Mouse (Mus musculus) midbrain, postnatal 0 days (tissue): ENCODE results near the gene Rgs9. TPM values are rescaled to one million over a fixed set of nuclear protein-coding genes. Genes with fewer than 3 reads are reported as not detected.
A peak's percentile ranks its signal among the peaks of the same experiment; 100 is the strongest.

ENCODE experiments used
- ATAC-seq: fragments of 200-750 bp; cut with Nextera tagmentation; 2 replicates; pipeline ENCODE4 v1.8.0; 2017; ENCODE audit warnings: moderate number of reproducible peaks, mild to moderate bottlenecking, moderate TSS enrichment, moderate library complexity; ENCODE audit not compliant: low FRiP score
- DNase-seq: peaks from one replicate; pipeline ENCODE4 v3.0.0-alpha.2; 2015; ENCODE audit warnings: low spot score
- H3K27ac ChIP-seq: fragments of 300-500 bp; sonication (generic); 2 replicates; pipeline ENCODE4 v1.5.1; 2014; ENCODE audit warnings: low read depth, mild to moderate bottlenecking, low read length, mixed read lengths
- H3K27me3 ChIP-seq: fragments of 300-500 bp; sonication (generic); 2 replicates; pipeline ENCODE4 v1.6.1; 2014; ENCODE audit warnings: low read length, control low read depth, mixed read lengths; ENCODE audit not compliant: insufficient read depth
- H3K36me3 ChIP-seq: fragments of 300-500 bp; sonication (generic); 2 replicates; pipeline ENCODE4 v1.6.1; 2014; ENCODE audit warnings: low read length, control low read depth, mixed read lengths; ENCODE audit not compliant: insufficient read depth
- H3K4me1 ChIP-seq: fragments of 300-500 bp; sonication (generic); 2 replicates; pipeline ENCODE4 v1.6.1; 2014; ENCODE audit warnings: mild to moderate bottlenecking, control low read depth, antibody characterized with exemption, low read length, mixed read lengths; ENCODE audit not compliant: insufficient read depth
- H3K4me2 ChIP-seq: fragments of 300-500 bp; sonication (generic); 2 replicates; pipeline ENCODE4 v1.6.1; 2014; ENCODE audit warnings: low read depth, mild to moderate bottlenecking, low read length, mixed read lengths; ENCODE audit not compliant: poor library complexity, severe bottlenecking
- H3K4me3 ChIP-seq: fragments of 300-500 bp; sonication (generic); 2 replicates; pipeline ENCODE4 v1.5.1; 2014; ENCODE audit warnings: low read depth, mild to moderate bottlenecking, low read length, moderate library complexity
- H3K9ac ChIP-seq: fragments of 300-500 bp; sonication (generic); replicated peaks from 2 replicates; pipeline ENCODE4 v1.6.1; 2014; ENCODE audit warnings: mild to moderate bottlenecking, low read length, moderate library complexity, mixed read lengths; ENCODE audit not compliant: poor library complexity, severe bottlenecking
- H3K9me3 ChIP-seq: fragments of 300-500 bp; sonication (generic); 2 replicates; pipeline ENCODE4 v1.6.1; 2016; ENCODE audit warnings: low read length, control low read depth
- CTCF ChIP-seq: IDR thresholded peaks from 2 replicates; pipeline ENCODE4 v1.5.1; 2016; ENCODE audit warnings: antibody characterized with exemption, mild to moderate bottlenecking
- WGBS: fragments of 180-500 bp; shearing (Covaris S2); extraction: QIAGEN DNeasy Blood & Tissue Kit; methylation state at CpG from one replicate; pipeline ENCODE4 v1.1.7; 2014; 5-methylcytosine and 5-hydroxymethylcytosine counted together
- polyA plus RNA-seq: library from polyadenylated mRNA; unstranded; fragments of >200 nt; fragmentation: Nextera tagmentation; extraction: Ambion mirVana; gene quantifications from 2 replicates; pipeline ENCODE4 v1.2.1, GENCODE M21; 2015
- total RNA-seq: library from RNA; depleted of rRNA; stranded (reverse); fragments of >200 nt; gene quantifications from 2 replicates; pipeline ENCODE4 v1.2.3, GENCODE M21; 2014

The Rgs9 gene
- total and polyA plus RNA-seq, 2 experiments from 2014 or later = 23.3 to 33.8 TPM

DNA sequence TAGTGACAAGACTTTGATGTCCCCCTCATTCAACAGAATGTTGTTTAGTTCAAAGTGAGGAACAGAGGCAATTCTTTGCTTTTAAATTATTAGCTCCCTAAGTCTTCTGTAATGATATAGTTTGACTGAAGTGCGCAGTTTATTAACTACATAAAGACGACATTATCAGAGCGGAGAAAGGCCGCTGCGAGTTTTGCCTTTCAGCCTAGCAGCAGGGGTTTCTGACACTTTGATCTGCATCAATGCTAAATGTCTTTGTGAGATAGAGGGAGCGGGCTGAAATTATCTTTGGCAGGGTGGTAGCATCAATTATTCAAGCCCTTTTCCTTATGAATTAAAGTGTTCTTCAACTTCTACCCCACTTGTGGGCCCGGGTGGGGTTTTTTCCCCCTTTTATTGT is 87.6 kb downstream of the Rgs9 start:
- Histone ChIP-seq H3K36me3 (no peaks in the 10 kb centered on the region), H3K27ac (no peak overlapping the region), H3K27me3 (no peaks in the 10 kb centered on the region), H3K4me3 (no peak overlapping the region), H3K9me3 (no peaks in the 10 kb centered on the region), H3K4me2 (no peak overlapping the region), H3K9ac (no peak overlapping the region), H3K4me1 (no peaks in the 10 kb centered on the region)
- WGBS = 19% methylated on average over 7 of the region's 7 CpGs
- DNase-seq = no peak
- no peak for TF ChIP-seq CTCF
- no peak for ATAC-seq

DNA sequence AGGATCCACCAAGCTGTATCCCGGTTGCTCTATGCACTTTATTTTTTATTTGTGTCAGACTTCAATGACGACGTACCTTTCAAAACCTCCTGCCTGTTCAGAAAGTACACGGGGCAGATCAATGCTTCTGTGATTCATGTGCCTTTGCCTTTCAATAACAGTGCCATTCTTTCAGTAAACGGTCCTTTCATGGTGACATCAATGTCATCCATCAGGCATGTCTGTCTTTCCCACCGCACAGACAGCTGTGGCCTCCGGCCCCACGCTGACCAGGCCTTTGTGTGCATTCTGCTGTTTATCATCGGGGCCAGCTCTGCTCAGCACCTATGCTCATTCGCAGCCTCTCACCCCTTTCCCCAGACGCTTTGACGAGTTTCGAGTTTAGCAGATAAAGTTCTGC is 91.2 kb downstream of the Rgs9 start:
- no peak overlapping the region for H3K4me2 ChIP-seq
- no peaks in the 10 kb centered on the region for H3K27me3 ChIP-seq
- ATAC-seq (no peak), DNase-seq (no peak)
- no peaks in the 10 kb centered on the region for H3K9me3 ChIP-seq
- H3K4me1 ChIP-seq = no peaks in the 10 kb centered on the region
- H3K27ac ChIP-seq = no peak overlapping the region
- no peaks in the 10 kb centered on the region for H3K36me3 ChIP-seq
- H3K4me3 ChIP-seq = no peak overlapping the region
- H3K9ac ChIP-seq = no peak overlapping the region
- WGBS = 17% methylated on average over 13 of the region's 13 CpGs
- TF ChIP-seq CTCF = no peak

DNA sequence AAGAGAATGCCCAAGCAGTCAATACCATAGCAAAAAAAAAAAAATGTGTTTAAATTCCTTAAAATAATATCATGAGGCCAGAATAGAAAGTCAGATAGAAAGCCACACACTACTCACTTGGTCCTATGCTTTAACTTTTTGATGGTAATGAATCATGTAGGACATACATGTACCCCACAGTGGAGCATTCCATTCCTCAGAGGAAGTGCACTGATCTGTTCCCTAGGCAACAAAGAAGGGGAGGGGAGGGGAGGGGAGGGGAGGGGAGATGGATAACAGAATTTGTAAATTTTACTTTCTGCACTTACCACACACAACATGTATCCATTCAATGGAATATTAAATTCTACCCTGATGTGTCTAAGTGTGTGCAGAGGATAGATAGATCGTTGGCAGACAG is 91.9 kb downstream of the Rgs9 start:
- no peak for ATAC-seq
- TF ChIP-seq CTCF = no peak
- no peaks in the 10 kb centered on the region for H3K27me3 ChIP-seq

DNA sequence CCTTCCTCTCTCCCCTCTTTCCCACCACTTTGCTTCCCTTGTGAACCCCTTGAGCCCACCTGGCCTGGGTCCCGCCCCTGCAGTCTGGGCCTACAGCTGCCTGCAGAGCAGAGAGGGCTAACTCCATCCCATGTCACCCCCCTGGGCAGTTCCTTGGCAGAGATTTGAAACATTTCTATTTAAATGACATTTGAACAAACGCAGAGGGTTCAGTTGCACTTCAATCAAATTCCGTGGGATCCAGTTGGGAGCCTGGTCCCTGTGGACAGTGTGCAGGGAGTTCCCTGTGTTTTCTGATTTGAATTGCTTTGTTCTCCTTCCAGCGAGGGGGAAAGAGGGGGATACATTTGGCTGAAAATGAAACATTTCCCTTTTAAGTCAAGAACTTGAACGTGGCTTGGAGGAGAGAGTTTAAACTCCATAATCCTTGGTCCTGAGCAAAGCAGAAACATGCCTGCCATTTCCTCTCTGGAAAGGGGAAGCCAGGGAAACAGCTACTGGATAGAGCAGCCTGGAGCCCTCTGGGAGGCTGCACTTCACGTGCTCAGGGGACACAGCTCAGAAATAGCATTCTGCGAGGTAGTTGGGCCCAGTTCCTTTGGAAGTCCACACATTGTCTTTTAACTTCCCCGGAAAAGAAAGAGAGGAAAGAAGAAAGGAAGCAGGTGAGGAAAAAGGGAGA is 98.2 kb downstream of the Rgs9 start:
- H3K9ac ChIP-seq = no peak overlapping the region
- no peak overlapping the region for H3K4me2 ChIP-seq
- peak overlapping the region; percentile 27; the same call in 1 of the 2 replicates for H3K27ac ChIP-seq
- H3K4me3 ChIP-seq = no peak overlapping the region
- 16% methylated on average over 8 of the region's 8 CpGs for WGBS
- ATAC-seq (peak; percentile 62; the same call in 1 of the 2 replicates), DNase-seq (peak; percentile 62)
- no peaks in the 10 kb centered on the region for H3K9me3 ChIP-seq
- no peaks in the 10 kb centered on the region for H3K27me3 ChIP-seq
- H3K36me3 ChIP-seq = no peaks in the 10 kb centered on the region
- no peaks in the 10 kb centered on the region; the same call in 1 of the 2 replicates for H3K4me1 ChIP-seq
- TF ChIP-seq CTCF = no peak

More for the DNA sequence above, 91.9 kb downstream of the Rgs9 start:
- WGBS = 74% methylated on average over 1 of the region's 1 CpGs
- Histone ChIP-seq H3K27ac (no peak overlapping the region), H3K4me1 (no peaks in the 10 kb centered on the region), H3K36me3 (no peaks in the 10 kb centered on the region), H3K4me3 (no peak overlapping the region), H3K9ac (no peak overlapping the region), H3K4me2 (no peak overlapping the region), H3K9me3 (no peaks in the 10 kb centered on the region)
- DNase-seq = no peak

DNA sequence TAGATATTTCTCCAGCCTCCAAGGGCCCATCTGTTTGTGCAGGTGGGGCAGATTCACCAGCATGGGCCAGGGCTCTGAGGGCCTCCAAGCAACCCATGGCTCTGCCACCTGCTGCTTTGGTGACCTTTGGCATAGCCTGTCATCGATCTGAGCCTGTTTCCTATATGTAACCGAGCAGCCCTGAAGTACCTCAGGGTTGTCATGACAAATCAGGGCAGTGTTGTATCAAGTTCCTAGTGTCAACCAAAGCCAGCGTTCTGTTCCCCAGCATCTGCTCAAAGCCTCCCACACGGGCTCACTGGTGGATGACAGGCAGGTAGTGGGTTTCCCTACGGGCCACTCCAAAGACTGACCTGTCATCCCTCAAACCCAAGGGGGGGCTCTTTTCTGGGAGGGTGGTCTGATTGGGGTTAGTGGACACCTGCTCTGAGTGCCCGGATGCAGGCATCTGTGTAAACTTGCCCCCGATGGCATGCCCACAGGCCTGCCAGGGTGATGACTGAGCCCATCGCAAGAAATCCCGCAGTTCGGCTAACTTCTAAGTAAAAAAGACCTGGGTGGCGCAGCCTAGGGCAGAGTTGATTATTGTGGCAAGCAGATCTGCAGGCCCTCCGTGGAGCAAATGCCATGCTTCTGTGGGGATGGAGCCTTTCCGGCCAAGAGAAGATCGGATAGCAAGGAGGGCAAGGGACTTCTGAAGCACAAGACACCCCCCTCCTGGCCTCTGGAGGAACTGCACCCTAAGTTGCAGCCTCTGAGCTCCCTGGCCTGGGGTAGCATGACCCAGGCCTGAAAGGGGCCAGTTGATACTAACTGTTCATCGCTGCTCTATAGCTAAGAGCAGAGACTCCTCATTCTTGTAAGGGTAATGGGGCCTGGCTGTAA is 105.0 kb downstream of the Rgs9 start:
- DNase-seq = peak; percentile 87
- ATAC-seq = 0 out of 2 replicates have a peak, but pooled peaks have one; percentile 20
- no peak overlapping the region for H3K27ac ChIP-seq
- no peaks in the 10 kb centered on the region for H3K9me3 ChIP-seq
- no peak overlapping the region for H3K9ac ChIP-seq
- H3K27me3 ChIP-seq = no peaks in the 10 kb centered on the region
- TF ChIP-seq CTCF = peak; percentile 89
- H3K4me2 ChIP-seq = no peak overlapping the region
- 33% methylated on average over 15 of the region's 15 CpGs for WGBS
- no peak overlapping the region for H3K4me3 ChIP-seq
- H3K4me1 ChIP-seq = no peaks in the 10 kb centered on the region
- H3K36me3 ChIP-seq = no peaks in the 10 kb centered on the region

DNA sequence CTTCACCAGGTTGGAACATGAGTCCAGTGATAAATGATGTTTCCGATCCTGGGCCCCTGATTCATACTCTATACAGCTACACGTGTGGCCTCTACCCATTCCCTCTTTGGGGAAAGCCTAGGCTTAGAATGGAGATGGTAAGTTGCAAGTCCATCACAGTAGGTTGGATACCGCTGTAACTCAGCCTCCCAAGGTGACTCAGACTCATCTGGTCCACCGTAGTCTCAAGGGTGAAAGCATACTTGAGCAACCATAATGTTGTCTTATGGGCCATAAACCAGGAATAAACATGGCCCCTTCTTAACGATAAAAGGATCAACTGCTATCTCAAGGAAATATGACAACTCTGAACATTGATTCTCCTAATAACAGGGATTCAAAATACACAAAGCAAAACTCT is 109.7 kb downstream of the Rgs9 start:
- DNase-seq (no peak), ATAC-seq (no peak)
- H3K36me3 ChIP-seq = no peaks in the 10 kb centered on the region
- no peak overlapping the region for H3K4me3 ChIP-seq
- TF ChIP-seq CTCF = no peak
- H3K4me1 ChIP-seq = no peaks in the 10 kb centered on the region
- H3K4me2 ChIP-seq = no peak overlapping the region
- no peaks in the 10 kb centered on the region for H3K9me3 ChIP-seq
- WGBS = 92% methylated on average over 5 of the region's 5 CpGs
- H3K27ac ChIP-seq = no peak overlapping the region
- H3K9ac ChIP-seq = no peak overlapping the region
- H3K27me3 ChIP-seq = no peaks in the 10 kb centered on the region
